Mouse (Mus musculus) embryo, embryonic 11 days (tissue): Measurements from ENCODE around the gene Grm8.
A peak's percentile ranks its signal among the peaks of the same experiment; 100 is the strongest.

Source experiments
- DNase-seq: peaks from one replicate; pipeline ENCODE4 v3.0.0-alpha.2; 2015

Gene Grm8

GRCm38 (mm10) chr6:27517620-27518019, 617.4 kb downstream of the Grm8 start:
- no peak for DNase-seq

GRCm38 (mm10) chr6:27460998-27461397, 674.0 kb downstream of the Grm8 start:
- DNase-seq = peak; percentile 1

- peak; percentile 9 for DNase-seq
Observed at GRCm38 (mm10) chr6:27408473-27408872, 726.5 kb downstream of the Grm8 start.

DNA sequence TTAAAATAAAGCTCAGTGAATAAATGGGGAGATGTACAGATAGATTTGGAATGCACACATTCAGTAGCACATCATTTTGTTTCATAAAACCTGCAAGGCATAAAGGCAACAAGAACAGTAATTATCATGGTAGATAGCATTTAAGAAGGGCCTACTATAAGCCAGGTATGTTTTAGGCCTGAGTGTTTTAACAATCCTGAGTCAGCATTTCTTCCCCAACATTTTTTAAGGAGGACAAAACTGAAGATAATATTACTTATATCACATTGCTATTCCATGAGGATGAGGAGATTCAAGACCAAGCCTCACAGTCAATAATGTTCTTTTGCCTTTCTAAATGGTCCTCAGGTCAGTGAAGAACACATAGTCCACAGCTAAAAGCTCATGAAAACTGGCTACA, 762.6 kb downstream of the Grm8 start:
- DNase-seq = no peak

- no peak for DNase-seq
Observed at GRCm38 (mm10) chr6:27371095-27371494, 763.9 kb downstream of the Grm8 start.

- no peak for DNase-seq
Observed at GRCm38 (mm10) chr6:27363775-27364174, 771.2 kb downstream of the Grm8 start.

DNA sequence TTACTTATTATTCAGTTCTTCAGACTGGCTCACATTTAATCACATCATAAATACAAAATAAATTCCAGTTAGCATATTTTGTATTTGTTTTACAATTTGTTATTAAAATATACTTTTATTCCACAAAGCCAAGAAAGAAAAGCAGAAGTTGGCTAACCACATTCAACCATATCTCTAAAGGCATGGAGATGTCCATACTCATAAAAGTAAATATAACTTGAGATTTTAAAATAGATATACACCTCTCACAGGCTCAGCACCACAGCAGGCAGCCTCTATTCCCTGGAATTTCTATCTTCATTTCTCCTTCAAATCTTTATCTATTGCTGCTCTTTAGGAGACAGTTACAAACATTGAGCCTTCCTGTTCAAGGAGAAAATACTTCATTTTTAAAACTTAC, 774.5 kb downstream of the Grm8 start:
- no peak for DNase-seq

DNA sequence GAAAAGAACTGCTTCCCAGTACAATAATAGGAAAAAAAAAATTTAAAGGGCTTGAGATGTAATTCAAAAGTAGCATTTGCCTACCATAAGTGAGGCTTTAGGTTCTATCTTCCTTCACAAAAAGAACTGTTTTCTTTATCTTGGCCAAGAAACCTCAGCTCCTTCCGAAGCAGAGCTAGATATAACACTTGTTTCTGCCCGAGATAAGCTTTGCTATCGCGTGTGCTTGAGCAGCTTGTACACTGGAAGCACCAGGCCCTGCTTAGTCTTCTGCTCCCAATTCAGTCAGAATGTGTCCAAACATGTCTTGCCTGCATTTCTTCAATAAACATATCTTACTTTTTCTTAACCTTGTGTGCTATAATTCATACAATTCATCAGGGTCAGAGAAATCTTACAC, 783.8 kb downstream of the Grm8 start:
- DNase-seq = no peak

GRCm38 (mm10) chr6:27348272-27348671, 786.7 kb downstream of the Grm8 start:
- no peak for DNase-seq

- peak; percentile 2 for DNase-seq
Observed at GRCm38 (mm10) chr6:27346311-27346710, 788.7 kb downstream of the Grm8 start.

DNA sequence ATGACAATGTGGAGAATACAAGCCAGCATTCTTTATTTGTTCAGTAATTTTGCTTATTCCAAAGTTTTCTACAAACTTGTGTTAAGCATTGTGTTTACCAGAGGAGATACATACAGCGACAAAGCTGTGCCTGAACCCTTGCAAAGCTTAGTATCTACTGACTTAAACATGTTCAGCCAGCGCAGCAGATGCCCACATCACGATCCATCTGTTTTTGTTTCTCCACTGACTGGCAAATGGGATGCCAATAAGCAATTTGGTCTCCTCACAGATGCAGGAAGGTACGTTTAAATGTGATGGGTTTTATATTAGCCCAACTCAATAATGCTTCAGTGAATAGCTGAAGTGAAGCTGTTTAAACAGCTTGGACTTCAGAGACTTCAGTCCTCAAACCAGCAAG, 794.8 kb downstream of the Grm8 start:
- no peak for DNase-seq

DNA sequence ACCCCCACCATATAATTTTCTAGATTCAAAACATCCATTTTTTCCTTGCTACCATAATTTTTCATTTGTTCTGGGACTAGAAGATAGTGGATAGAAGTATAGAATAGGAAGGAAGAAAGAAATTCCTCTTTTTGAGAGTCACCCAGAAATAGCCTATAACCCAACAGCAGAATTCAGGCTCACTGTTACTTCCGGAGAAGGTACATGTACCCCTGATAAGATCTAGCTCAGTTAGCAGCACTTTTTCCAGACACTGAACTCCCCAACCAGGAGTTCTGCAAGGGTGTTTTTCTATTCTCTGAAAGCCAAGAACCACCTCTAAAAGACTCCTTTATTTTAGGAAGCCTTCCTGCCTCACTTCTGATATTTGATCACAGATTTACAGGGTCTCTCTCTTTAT, 816.4 kb downstream of the Grm8 start:
- no peak for DNase-seq

- DNase-seq = no peak
Observed at GRCm38 (mm10) chr6:27317422-27317821, 817.6 kb downstream of the Grm8 start.

GRCm38 (mm10) chr6:27316018-27316417, 819.0 kb downstream of the Grm8 start:
- no peak for DNase-seq

- DNase-seq = no peak
Observed at GRCm38 (mm10) chr6:27314273-27315009, 820.5 kb downstream of the Grm8 start.

GRCm38 (mm10) chr6:27310401-27310800, 824.6 kb downstream of the Grm8 start:
- no peak for DNase-seq

DNA sequence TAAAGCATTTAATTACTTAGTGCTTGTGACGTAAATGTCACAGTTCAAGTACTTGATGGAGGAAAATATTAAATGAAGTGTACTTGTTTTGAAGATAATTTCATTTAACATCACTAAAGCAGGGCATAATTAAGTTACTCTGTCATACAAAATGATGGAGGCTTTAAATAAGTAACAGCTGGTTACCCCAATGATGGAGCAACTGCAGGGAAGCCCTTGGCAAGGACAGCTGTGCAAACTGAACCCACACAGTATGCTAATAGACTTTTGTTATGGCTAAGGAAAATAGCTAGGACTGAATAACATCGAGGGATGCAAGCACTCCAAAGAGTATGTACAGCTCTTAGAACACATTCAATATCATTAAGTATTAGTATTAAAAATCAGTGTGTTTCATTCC, 829.6 kb downstream of the Grm8 start:
- DNase-seq = peak; percentile 4

GRCm38 (mm10) chr6:27264972-27265371, 870.0 kb downstream of the Grm8 start:
- DNase-seq = no peak

DNA sequence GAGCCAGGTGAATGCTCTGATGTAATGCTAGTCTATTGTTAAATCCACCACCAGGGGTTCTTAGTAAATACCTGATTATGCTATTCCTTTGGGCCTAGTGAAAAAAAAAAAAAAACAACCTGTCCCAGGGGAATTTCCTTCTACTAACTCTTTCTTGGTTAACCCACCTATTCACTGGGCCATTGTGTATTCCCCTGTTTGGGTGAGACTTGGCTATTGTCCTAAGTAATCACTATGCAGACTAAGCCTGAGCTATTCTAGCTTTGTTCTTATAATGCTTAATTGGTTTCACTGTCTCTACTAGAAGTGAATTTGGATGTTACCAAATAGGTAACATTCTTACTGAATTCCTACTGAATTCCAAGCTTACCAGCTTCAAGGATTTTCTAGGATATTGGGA, 872.4 kb downstream of the Grm8 start:
- DNase-seq = no peak

- no peak for DNase-seq
Observed at GRCm38 (mm10) chr6:27240416-27240815, 894.6 kb downstream of the Grm8 start.

DNA sequence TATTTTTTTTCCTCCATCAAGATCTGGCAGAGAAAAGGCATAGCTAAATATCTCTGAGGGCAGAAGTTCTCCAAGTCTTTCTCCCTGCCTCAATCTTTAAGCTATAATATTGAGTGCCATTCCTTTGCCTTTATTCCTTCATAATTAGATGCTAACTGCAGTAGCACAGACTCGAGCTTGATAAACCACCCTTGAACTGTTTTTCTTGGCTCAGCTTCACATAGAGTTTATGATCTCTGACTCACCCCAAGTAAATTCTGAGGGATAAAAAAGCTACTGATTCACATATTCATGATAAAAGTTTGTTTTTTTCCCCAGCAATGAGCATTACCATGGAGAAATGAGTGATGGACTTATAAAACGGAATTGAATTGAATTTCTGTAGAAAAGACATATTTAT, 895.0 kb downstream of the Grm8 start:
- DNase-seq = no peak
